Mouse (Mus musculus) CH12.LX (cell line): ENCODE measurements around the gene Pik3r6. TPM values are rescaled to one million over a fixed set of nuclear protein-coding genes. Genes with fewer than 3 reads are reported as not detected.

Experiments used
- DNase-seq: peaks from one replicate; pipeline ENCODE4 v3.0.0-alpha.2; 2013; ENCODE audit errors: extremely low read depth
- H3K27ac ChIP-seq: 2 replicates; pipeline ENCODE4 v1.5.1; 2012; ENCODE audit warnings: low read depth, mild to moderate bottlenecking, control low read depth, moderate library complexity; ENCODE audit not compliant: insufficient read depth
- H3K27me3 ChIP-seq: replicated peaks from 2 replicates; pipeline ENCODE3; 2012; ENCODE audit warnings: inconsistent platforms
- H3K36me3 ChIP-seq, 2 experiments: replicated peaks in 1 of 2; 2 replicates each; pipeline versions ENCODE3 to v1.6.1; 2012; ENCODE audit warnings: inconsistent platforms in 1 of 2, low read length in 1 of 2, mild to moderate bottlenecking in 1 of 2, mixed read lengths in 1 of 2, moderate library complexity in 1 of 2; ENCODE audit not compliant: control insufficient read depth in 1 of 2, insufficient read depth in 1 of 2
- H3K4me1 ChIP-seq, 2 experiments: 2 replicates each; pipeline ENCODE4 v1.6.1; 2012; ENCODE audit warnings: inconsistent platforms in 1 of 2, moderate library complexity in 1 of 2; ENCODE audit not compliant: insufficient read depth in 2 of 2, control insufficient read depth in 1 of 2
- H3K4me2 ChIP-seq: 2 replicates; pipeline ENCODE4 v1.6.1; 2012; ENCODE audit warnings: low read depth, mild to moderate bottlenecking, control low read depth; ENCODE audit not compliant: poor library complexity, insufficient read depth, severe bottlenecking
- H3K4me3 ChIP-seq, 3 experiments: fragments of 150-350 bp in 1 of 3; sonication (generic) in 1 of 3; replicated peaks in 1 of 3; 2 replicates each; pipeline versions ENCODE3 to v1.5.1; 2011 to 2012; ENCODE audit warnings: low read depth in 2 of 3, low read length in 2 of 3, mild to moderate bottlenecking in 2 of 3, moderate library complexity in 2 of 3, control low read depth in 1 of 3, improper control_type of control experiment in 1 of 3, inconsistent platforms in 1 of 3, mixed read lengths in 1 of 3; ENCODE audit not compliant: poor library complexity in 1 of 3
- H3K79me2 ChIP-seq: replicated peaks from 2 replicates; pipeline ENCODE4 v1.6.1; 2012; ENCODE audit warnings: mild to moderate bottlenecking, moderate library complexity; ENCODE audit not compliant: control insufficient read depth, poor library complexity, insufficient read depth, severe bottlenecking; ENCODE audit errors: extremely low read depth
- H3K9ac ChIP-seq: 2 replicates; pipeline ENCODE4 v1.6.1; 2012; ENCODE audit warnings: low read depth, mild to moderate bottlenecking, control low read depth, moderate library complexity; ENCODE audit not compliant: insufficient read depth
- H3K9me3 ChIP-seq: replicated peaks from 2 replicates; pipeline ENCODE3; 2012; ENCODE audit warnings: low read length, inconsistent platforms, mixed read lengths
- BHLHE40 ChIP-seq: IDR thresholded peaks from 2 replicates; pipeline ENCODE4 v1.6.1; 2011; ENCODE audit warnings: mild to moderate bottlenecking, low read depth, low read length, improper control_type of control experiment
- CHD1 ChIP-seq: IDR thresholded peaks from 2 replicates; pipeline ENCODE4 v1.6.1; 2012; ENCODE audit warnings: low read depth, low read length, improper control_type of control experiment, inconsistent platforms
- CHD2 ChIP-seq: IDR thresholded peaks from 2 replicates; pipeline ENCODE4 v1.6.1; 2011; ENCODE audit warnings: low read length, improper control_type of control experiment
- CTCF ChIP-seq, 2 experiments: IDR thresholded peaks in 1 of 2; conservative IDR thresholded peaks in 1 of 2; 2 replicates each; pipeline ENCODE4 v1.5.1; 2011 to 2012; ENCODE audit warnings: low read depth in 2 of 2, low read length in 2 of 2, improper control_type of control experiment in 1 of 2, inconsistent platforms in 1 of 2, mild to moderate bottlenecking in 1 of 2, moderate library complexity in 1 of 2
- E2F4 ChIP-seq: IDR thresholded peaks from 2 replicates; pipeline ENCODE4 v1.6.1; 2011; ENCODE audit warnings: low read depth, low read length, improper control_type of control experiment; ENCODE audit not compliant: insufficient replicate concordance
- ELF1 ChIP-seq: IDR thresholded peaks from 2 replicates; pipeline ENCODE4 v1.6.1; 2014; ENCODE audit warnings: low read depth, mild to moderate bottlenecking, inconsistent platforms, low read length, improper control_type of control experiment
- EP300 ChIP-seq: IDR thresholded peaks from 2 replicates; pipeline ENCODE4 v1.6.1; 2011; ENCODE audit warnings: low read length, improper control_type of control experiment
- ETS1 ChIP-seq: conservative IDR thresholded peaks from 2 replicates; pipeline ENCODE4 v1.6.1; 2012; ENCODE audit warnings: low read depth, mild to moderate bottlenecking, inconsistent platforms, low read length, improper control_type of control experiment, moderate library complexity
- GABPA ChIP-seq: IDR thresholded peaks from 2 replicates; pipeline ENCODE4 v1.6.1; 2012; ENCODE audit warnings: low read depth, low read length, improper control_type of control experiment, inconsistent platforms; ENCODE audit not compliant: insufficient replicate concordance
- HCFC1 ChIP-seq: IDR thresholded peaks from 2 replicates; pipeline ENCODE4 v1.6.1; 2012; ENCODE audit warnings: low read depth, mild to moderate bottlenecking, inconsistent platforms, low read length, improper control_type of control experiment
- IRF4 ChIP-seq: IDR thresholded peaks from 2 replicates; pipeline ENCODE4 v1.6.1; 2014; ENCODE audit warnings: low read depth, mild to moderate bottlenecking, inconsistent platforms, low read length, improper control_type of control experiment
- JUN ChIP-seq: IDR thresholded peaks from 2 replicates; pipeline ENCODE4 v1.6.1; 2011; ENCODE audit warnings: low read depth, mild to moderate bottlenecking, low read length, improper control_type of control experiment, moderate library complexity; ENCODE audit not compliant: insufficient read depth
- JUND ChIP-seq: conservative IDR thresholded peaks from 2 replicates; pipeline ENCODE4 v1.6.1; 2011; ENCODE audit warnings: low read depth, low read length, improper control_type of control experiment
- KAT2A ChIP-seq: IDR thresholded peaks from 2 replicates; pipeline ENCODE4 v1.6.1; 2012; ENCODE audit warnings: low read length, improper control_type of control experiment, inconsistent platforms; ENCODE audit not compliant: insufficient replicate concordance
- MAX ChIP-seq: IDR thresholded peaks from 2 replicates; pipeline ENCODE4 v1.6.1; 2011; ENCODE audit warnings: low read length, improper control_type of control experiment
- MAZ ChIP-seq: IDR thresholded peaks from 2 replicates; pipeline ENCODE4 v1.6.1; 2012; ENCODE audit warnings: low read depth, mild to moderate bottlenecking, inconsistent platforms, low read length, improper control_type of control experiment, moderate library complexity
- MEF2A ChIP-seq: IDR thresholded peaks from 2 replicates; pipeline ENCODE4 v1.6.1; 2014; ENCODE audit warnings: low read depth, mild to moderate bottlenecking, inconsistent platforms, low read length, improper control_type of control experiment, borderline replicate concordance
- MXI1 ChIP-seq: IDR thresholded peaks from 2 replicates; pipeline ENCODE4 v1.6.1; 2011; ENCODE audit warnings: mild to moderate bottlenecking, low read depth, low read length, improper control_type of control experiment
- MYC ChIP-seq: IDR thresholded peaks from 2 replicates; pipeline ENCODE4 v1.6.1; 2011; ENCODE audit warnings: low read depth, mild to moderate bottlenecking, improper control_type of control experiment, low read length
- NELFE ChIP-seq: IDR thresholded peaks from 2 replicates; pipeline ENCODE4 v1.6.1; 2011; ENCODE audit warnings: low read depth, low read length, improper control_type of control experiment
- NRF1 ChIP-seq: IDR thresholded peaks from 2 replicates; pipeline ENCODE4 v1.6.1; 2014; ENCODE audit warnings: low read depth, mild to moderate bottlenecking, inconsistent platforms, low read length, improper control_type of control experiment, moderate library complexity
- PAX5 ChIP-seq: IDR thresholded peaks from 2 replicates; pipeline ENCODE4 v1.6.1; 2012; ENCODE audit warnings: low read length, inconsistent platforms, mixed read lengths
- POLR2A ChIP-seq: IDR thresholded peaks from 2 replicates; pipeline ENCODE4 v1.6.1; 2011; ENCODE audit warnings: low read depth, mild to moderate bottlenecking, improper control_type of control experiment, low read length
- POLR2AphosphoS2 ChIP-seq: IDR thresholded peaks from 2 replicates; pipeline ENCODE4 v1.6.1; 2011; ENCODE audit warnings: low read depth, low read length, improper control_type of control experiment
- RAD21 ChIP-seq: IDR thresholded peaks from 2 replicates; pipeline ENCODE4 v1.6.1; 2011; ENCODE audit warnings: low read depth, mild to moderate bottlenecking, low read length, improper control_type of control experiment, moderate library complexity
- SIN3A ChIP-seq: IDR thresholded peaks from 2 replicates; pipeline ENCODE4 v1.6.1; 2012; ENCODE audit warnings: low read length, improper control_type of control experiment, inconsistent platforms
- SMC3 ChIP-seq: IDR thresholded peaks from 2 replicates; pipeline ENCODE4 v1.6.1; 2011; ENCODE audit warnings: low read depth, low read length, improper control_type of control experiment
- TCF12 ChIP-seq: IDR thresholded peaks from 2 replicates; pipeline ENCODE4 v1.6.1; 2014; ENCODE audit warnings: low read depth, mild to moderate bottlenecking, inconsistent platforms, low read length, improper control_type of control experiment
- UBTF ChIP-seq: IDR thresholded peaks from 2 replicates; pipeline ENCODE4 v1.6.1; 2012; ENCODE audit warnings: low read depth, mild to moderate bottlenecking, inconsistent platforms, low read length, improper control_type of control experiment, moderate library complexity
- USF2 ChIP-seq: conservative IDR thresholded peaks from 2 replicates; pipeline ENCODE4 v1.6.1; 2011; ENCODE audit warnings: low read depth, low read length, improper control_type of control experiment
- ZMIZ1 ChIP-seq: IDR thresholded peaks from 2 replicates; pipeline ENCODE4 v1.6.1; 2012; ENCODE audit warnings: low read depth, mild to moderate bottlenecking, inconsistent platforms, low read length, improper control_type of control experiment
- ZNF384 ChIP-seq: IDR thresholded peaks from 2 replicates; pipeline ENCODE4 v1.6.1; 2012; ENCODE audit warnings: low read depth, low read length, improper control_type of control experiment, inconsistent platforms
- dilution Hi-C: fragments of 300-500 bp; cut with MboI; formaldehyde crosslinking; loops from 2 replicates; pipeline ENCODE4 v1.14.3; 2020; ENCODE audit warnings: low sequenced_read_pairs; ENCODE audit not compliant: extremely low pct_unique_long_range_greater_than_20kb, extremely low pct_ligation_motif_present
- in situ Hi-C: fragments of 300-500 bp; cut with MboI; formaldehyde crosslinking; loops from 3 replicates; pipeline ENCODE4 v1.14.3; 2019; ENCODE audit warnings: low sequenced_read_pairs, low pct_ligation_motif_present, low pct_unique_long_range_greater_than_20kb, mixed read lengths
- polyA plus RNA-seq: library from polyadenylated mRNA; unstranded; fragments of >175 nt; gene quantifications from 2 replicates; pipeline ENCODE4 v1.2.1, GENCODE M21; 2012; ENCODE audit warnings: low read depth; ENCODE audit not compliant: insufficient read length
- total RNA-seq, 2 experiments: library from RNA; depleted of rRNA; stranded (reverse); fragments of 300-350 nt in 1 of 2; fragments of >200 nt in 1 of 2; gene quantifications; 2 replicates each; pipeline ENCODE4 v1.2.3; 2012 to 2014

Gene Pik3r6
- total and polyA plus RNA-seq, 3 experiments, result 82.9 to 90.2 (median 88.4) TPM

DNA sequence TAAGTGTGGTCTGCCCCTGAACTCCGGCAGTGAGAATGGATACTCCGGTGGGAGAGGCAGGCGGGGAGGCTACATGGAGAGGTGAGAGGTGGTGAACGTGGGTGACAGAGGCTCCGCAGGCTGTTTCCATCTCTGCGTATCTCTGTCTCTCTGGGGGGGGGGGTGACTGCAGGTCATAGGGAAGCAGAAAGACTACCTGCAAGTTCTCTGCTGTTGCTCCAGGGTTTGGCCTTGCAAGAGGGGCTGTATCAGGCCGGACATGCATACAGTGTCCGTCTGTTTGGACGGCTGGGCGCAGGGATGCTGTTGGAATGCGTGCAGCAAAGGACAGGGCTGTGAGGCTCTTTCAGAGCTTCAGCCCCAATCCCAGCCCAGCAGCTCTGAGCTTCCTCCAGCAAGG lies 2.1 kb downstream of the Pik3r6 start:
- TF ChIP-seq ELF1 (no peak), UBTF (0 out of 2 replicates have a peak, but pooled peaks have one; percentile 57), MXI1 (peak; percentile 61; the same call in 1 of the 2 replicates)
- peaks cover 5 to 31% of the 10 kb centered on the region in 2 experiments for H3K36me3 ChIP-seq
- DNase-seq, result no peak
- dilution Hi-C loops, result no loop called here
- peak overlapping the region; percentile 71 to 96 (median 71) for H3K4me3 ChIP-seq
- peaks cover 3% of the 10 kb centered on the region for H3K9me3 ChIP-seq
- H3K27me3 ChIP-seq, result no peaks in the 10 kb centered on the region
- H3K9ac ChIP-seq, result peak overlapping the region; percentile 90
- peaks cover 65% of the 10 kb centered on the region for H3K79me2 ChIP-seq
- H3K27ac ChIP-seq, result no peak overlapping the region
- H3K4me1 ChIP-seq, result peaks cover 45 to 73% of the 10 kb centered on the region in 2 experiments
- in situ Hi-C loops, result loop anchor here (5.0 kb wide), 1 partner anchor 37 kb away; no protein-coding TSS in a partner anchor
- H3K4me2 ChIP-seq, result peak overlapping the region; percentile 54

DNA sequence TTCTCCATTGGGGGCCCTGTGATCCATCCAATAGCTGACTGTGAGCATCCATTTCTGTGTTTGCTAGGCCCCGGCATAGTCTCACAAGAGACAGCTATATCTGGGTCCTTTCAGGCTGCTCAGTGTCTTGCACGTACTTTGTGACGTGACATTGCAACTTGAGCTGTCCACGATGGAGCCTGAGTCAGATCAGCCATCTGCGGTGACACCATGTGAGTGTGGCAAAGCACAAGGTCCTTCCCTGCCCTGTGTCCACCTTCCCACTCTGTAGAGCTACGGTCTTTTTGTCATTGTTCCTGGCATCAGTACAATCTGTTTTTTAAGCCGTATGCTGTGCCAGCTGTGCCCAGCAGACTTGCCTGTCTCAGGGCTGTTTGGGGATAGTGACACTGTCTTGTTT lies 4.4 kb downstream of the Pik3r6 start:
- dilution Hi-C loops (no loop called here), in situ Hi-C loops (loop anchor here (5.0 kb wide), 1 partner anchor 35 kb away; no protein-coding TSS in a partner anchor)
- H3K79me2 ChIP-seq, result peaks cover 84% of the 10 kb centered on the region
- peaks cover 32 to 71% of the 10 kb centered on the region in 2 experiments for H3K4me1 ChIP-seq
- peak overlapping the region in 2 of 3 experiments; percentile 0 to 13 for H3K4me3 ChIP-seq
- peak overlapping the region; percentile 87 for H3K4me2 ChIP-seq
- no peaks in the 10 kb centered on the region for H3K27me3 ChIP-seq
- peak overlapping the region; percentile 32 for H3K27ac ChIP-seq
- DNase-seq, result peak; percentile 77
- peak overlapping the region; percentile 29 for H3K9ac ChIP-seq
- peaks cover 9 to 40% of the 10 kb centered on the region in 2 experiments for H3K36me3 ChIP-seq
- no peaks in the 10 kb centered on the region for H3K9me3 ChIP-seq
- TF ChIP-seq CHD2, result 0 out of 2 replicates have a peak, but pooled peaks have one; percentile 2
- TF ChIP-seq UBTF, result no peak
- peak; percentile 93 for TF ChIP-seq IRF4
- no peak for TF ChIP-seq USF2
- no peak for TF ChIP-seq POLR2AphosphoS2
- no peak for TF ChIP-seq ELF1
- no peak for TF ChIP-seq KAT2A
- TF ChIP-seq ETS1, result peak; percentile 76
- peak; percentile 59; the same call in 1 of the 2 replicates for TF ChIP-seq JUND
- TF ChIP-seq GABPA, result no peak
- TF ChIP-seq MEF2A, result peak; percentile 73
- TF ChIP-seq EP300, result peak; percentile 69
- peak; percentile 37; the same call in 1 of the 2 replicates for TF ChIP-seq HCFC1
- no peak for TF ChIP-seq CTCF (conservative IDR thresholded peaks at IDR 0.05 in 1 of 2, IDR thresholded peaks at IDR 0.05 in 1 of 2; ENCODE audit: low read depth in 2 of 2, low read length in 2 of 2)
- no peak for TF ChIP-seq E2F4
- no peak for TF ChIP-seq POLR2A
- no peak for TF ChIP-seq RAD21
- peak; percentile 40; the same call in 1 of the 2 replicates for TF ChIP-seq JUN
- peak; percentile 96 for TF ChIP-seq MXI1
- no peak for TF ChIP-seq PAX5
- peak; percentile 92 for TF ChIP-seq MYC
- no peak for TF ChIP-seq ZMIZ1
- TF ChIP-seq ZNF384, result no peak
- peak; percentile 80 for TF ChIP-seq BHLHE40
- peak; percentile 91 for TF ChIP-seq MAX
- 0 out of 2 replicates have a peak, but pooled peaks have one; percentile 17 for TF ChIP-seq MAZ
- TF ChIP-seq TCF12, result peak; percentile 55; the same call in 1 of the 2 replicates
- TF ChIP-seq NRF1, result no peak
- peak; percentile 77 for TF ChIP-seq SIN3A
- TF ChIP-seq CHD1, result no peak
- 0 out of 2 replicates have a peak, but pooled peaks have one; percentile 15 for TF ChIP-seq NELFE
- no peak; the same call in 1 of the 2 replicates for TF ChIP-seq SMC3
